Mouse (Mus musculus): ENCODE results near the gene Polk.

GRCm38 (mm10) chr13:96579104-96579503 is 36.7 kb upstream of the Polk start:
- TF ChIP-seq CTCF (IDR thresholded peaks at IDR 0.05; ENCODE audit: control insufficient read depth, insufficient read depth, insufficient replicate concordance, low read depth, low read length) (no peak), POLR2A (IDR thresholded peaks at IDR 0.05; ENCODE audit: control insufficient read depth, low read depth, low read length) (no peak)
